Mouse (Mus musculus) midbrain, embryonic 12.5 days (tissue): ENCODE measurements around the gene Fam192a. TPM values are rescaled to one million over a fixed set of nuclear protein-coding genes. Genes with fewer than 3 reads are reported as not detected.

Experiments used
- ATAC-seq: fragments of 200-750 bp; cut with Nextera tagmentation; 2 replicates; pipeline ENCODE4 v1.8.0; 2017; ENCODE audit warnings: low read depth, moderate TSS enrichment, moderate library complexity; ENCODE audit not compliant: low FRiP score
- H3K27ac ChIP-seq: fragments of 300-500 bp; sonication (generic); replicated peaks from 2 replicates; pipeline ENCODE4 v1.5.1; 2016; ENCODE audit warnings: mild to moderate bottlenecking
- H3K27me3 ChIP-seq: fragments of 300-500 bp; sonication (generic); 2 replicates; pipeline ENCODE4 v1.6.1; 2016; ENCODE audit warnings: mild to moderate bottlenecking
- H3K36me3 ChIP-seq: fragments of 300-500 bp; sonication (generic); 2 replicates; pipeline ENCODE4 v1.6.1; 2016
- H3K4me1 ChIP-seq: fragments of 300-500 bp; sonication (generic); 2 replicates; pipeline ENCODE4 v1.6.1; 2016
- H3K4me2 ChIP-seq: fragments of 300-500 bp; sonication (generic); replicated peaks from 2 replicates; pipeline ENCODE4 v1.6.1; 2016; ENCODE audit warnings: mild to moderate bottlenecking, moderate library complexity
- H3K4me3 ChIP-seq: fragments of 300-500 bp; sonication (generic); 2 replicates; pipeline ENCODE4 v1.5.1; 2016; ENCODE audit warnings: mild to moderate bottlenecking
- H3K9ac ChIP-seq: fragments of 300-500 bp; sonication (generic); replicated peaks from 2 replicates; pipeline ENCODE4 v1.6.1; 2016; ENCODE audit warnings: mild to moderate bottlenecking, moderate library complexity
- H3K9me3 ChIP-seq: fragments of 300-500 bp; sonication (generic); 2 replicates; pipeline ENCODE4 v1.6.1; 2016; ENCODE audit warnings: mild to moderate bottlenecking
- WGBS: fragments of 180-500 bp; shearing (Covaris S2); methylation state at CpG from one replicate; pipeline ENCODE4 v1.1.7; 2016; 5-methylcytosine and 5-hydroxymethylcytosine counted together
- polyA plus RNA-seq: library from polyadenylated mRNA; unstranded; fragments of >200 nt; fragmentation: Nextera tagmentation; extraction: Ambion mirVana; gene quantifications from 2 replicates; pipeline ENCODE4 v1.2.1, GENCODE M21; 2016

Fam192a gene
- polyA plus RNA-seq, 1 experiment from 2014 or later: 97.4 TPM

GRCm38 (mm10) chr8:94528245-94528644, 73.6 kb downstream of the Fam192a start:
- no peak for ATAC-seq
- Histone ChIP-seq H3K27ac (no peak overlapping the region), H3K4me3 (no peak overlapping the region), H3K9ac (no peak overlapping the region), H3K4me1 (peaks cover 9% of the 10 kb centered on the region), H3K27me3 (peaks cover 38% of the 10 kb centered on the region), H3K36me3 (no peaks in the 10 kb centered on the region), H3K9me3 (no peaks in the 10 kb centered on the region), H3K4me2 (no peak overlapping the region)
- WGBS: 45% methylated on average over 4 of the region's 4 CpGs

GRCm38 (mm10) chr8:94527178-94527577, 74.6 kb downstream of the Fam192a start:
- H3K9me3 ChIP-seq: no peaks in the 10 kb centered on the region
- H3K4me1 ChIP-seq: peaks cover 4% of the 10 kb centered on the region; the same call in 1 of the 2 replicates
- no peak for ATAC-seq
- no peak overlapping the region for H3K9ac ChIP-seq
- H3K27ac ChIP-seq: no peak overlapping the region
- no peaks in the 10 kb centered on the region for H3K36me3 ChIP-seq
- 85% methylated on average over 7 of the region's 7 CpGs for whole genome bisulfite sequencing
- H3K4me3 ChIP-seq: no peak overlapping the region
- H3K27me3 ChIP-seq: peaks cover 36% of the 10 kb centered on the region
- no peak overlapping the region for H3K4me2 ChIP-seq

GRCm38 (mm10) chr8:94524554-94524953, 77.2 kb downstream of the Fam192a start:
- Histone ChIP-seq H3K4me2 (no peak overlapping the region), H3K27me3 (peaks cover 15% of the 10 kb centered on the region; the same call in 1 of the 2 replicates), H3K27ac (no peak overlapping the region), H3K9ac (no peak overlapping the region), H3K9me3 (no peaks in the 10 kb centered on the region), H3K36me3 (no peaks in the 10 kb centered on the region), H3K4me3 (no peak overlapping the region), H3K4me1 (no peaks in the 10 kb centered on the region)
- WGBS: 91% methylated on average over 9 of the region's 9 CpGs
- ATAC-seq: no peak

Other genes starting within 250 kb of the Fam192a start
- 55.4 and 57.7 TPM in 2 replicates for gene Herpud1, start 215.6 kb downstream of the Fam192a start, polyA plus RNA-seq
- 0.09 and 0.38 TPM in 2 replicates for gene Nlrc5, start 167.6 kb downstream of the Fam192a start, polyA plus RNA-seq
- gene Cpne2, start 69.0 kb downstream of the Fam192a start, polyA plus RNA-seq: 9.9 and 10.0 TPM in 2 replicates
- gene Rspry1, start 60 bp downstream of the Fam192a start, polyA plus RNA-seq: 55.0 and 57.7 TPM in 2 replicates
- gene Arl2bp, start 64.6 kb upstream of the Fam192a start, polyA plus RNA-seq: 238 and 247 TPM in 2 replicates
- gene Pllp, start 94.3 kb upstream of the Fam192a start, polyA plus RNA-seq: 0.34 and 0.38 TPM in 2 replicates
- not detected in 2 replicates for gene Ccl22, start 143.6 kb upstream of the Fam192a start, polyA plus RNA-seq
- 8.2 and 11.3 TPM in 2 replicates for gene Cx3cl1, start 170.0 kb upstream of the Fam192a start, polyA plus RNA-seq
- not detected in 2 replicates for gene Ccl17, start 208.5 kb upstream of the Fam192a start, polyA plus RNA-seq
- 53.4 and 54.4 TPM in 2 replicates for gene Coq9, start 236.3 kb upstream of the Fam192a start, polyA plus RNA-seq
- gene Ciapin1, start 236.4 kb upstream of the Fam192a start, polyA plus RNA-seq: 182 and 192 TPM in 2 replicates